Mouse (Mus musculus): ENCODE data around the gene Lce1b. TPM values are rescaled to one million over a fixed set of nuclear protein-coding genes. Genes with fewer than 3 reads are reported as not detected.
"Not testable (repeated sequence)": the region's sequence is repeated elsewhere in the genome, so short reads cannot be mapped to it uniquely, and the experiment has no call there.

Lce1b gene
- not detected for total RNA-seq (2021)
- long read RNA-seq, experiment 1: 0 reads
- long read RNA-seq, experiment 2: 0 reads

GRCm38 (mm10) chr3:92656826-92657225 lies at the start of gene Lce1b:
Gene Lce1b, minus strand, starts transcription at chr3:92656926.
- no peak for DNase-seq (ENCODE audit: extremely low spot score in 1 of 2, low spot score in 2 of 2)
- TF ChIP-seq CTCF (IDR thresholded peaks at IDR 0.05): no peak
- intact Hi-C loops (cut with DNase I): no loop called here
- H3K4me3 ChIP-seq: no peak within 1 kb of the TSS
- no peak within 1 kb of the TSS for H3K27ac ChIP-seq

GRCm38 (mm10) chr3:92694613-92695012 lies 37.9 kb upstream of the Lce1b start:
- no peak overlapping the region for H3K27ac ChIP-seq
- intact Hi-C loops (cut with DNase I): no loop called here
- no peak for TF ChIP-seq CTCF (IDR thresholded peaks at IDR 0.05)
- H3K4me3 ChIP-seq: no peak overlapping the region
- no peak for DNase-seq (ENCODE audit: extremely low spot score in 1 of 2, low spot score in 2 of 2)

GRCm38 (mm10) chr3:92691688-92692087 lies 35.0 kb upstream of the Lce1b start:
- DNase-seq (ENCODE audit: extremely low spot score in 1 of 2, low spot score in 2 of 2): no peak
- TF ChIP-seq CTCF (IDR thresholded peaks at IDR 0.05): no peak
- no peak overlapping the region for H3K27ac ChIP-seq
- intact Hi-C loops (cut with DNase I): no loop called here
- H3K4me3 ChIP-seq: no peak overlapping the region

- intact Hi-C loops (cut with DNase I); DNase-seq (ENCODE audit: extremely low spot score in 1 of 2, low spot score in 2 of 2); H3K4me3 ChIP-seq; H3K27ac ChIP-seq: not testable (repeated sequence)
These were observed 32.4 kb upstream of the Lce1b start for GRCm38 (mm10) chr3:92689154-92689553.

- Histone ChIP-seq H3K4me3 (no peak within 1 kb of the TSS), H3K27ac (no peak within 1 kb of the TSS)
- TF ChIP-seq CTCF (IDR thresholded peaks at IDR 0.05): no peak
- no peak for DNase-seq (ENCODE audit: extremely low spot score in 1 of 2, low spot score in 2 of 2)
- intact Hi-C loops (cut with DNase I): no loop called here
These were observed 30.4 kb upstream of the Lce1b start, which contains the start of gene Lce1d for GRCm38 (mm10) chr3:92687110-92687509. Gene Lce1d, minus strand, starts transcription at chr3:92687210.

GRCm38 (mm10) chr3:92678947-92679346 lies 22.2 kb upstream of the Lce1b start, which contains the start of gene Lce1c:
Gene Lce1c, plus strand, starts transcription at chr3:92679247.
- Histone ChIP-seq H3K4me3 (no peak within 1 kb of the TSS), H3K27ac (no peak within 1 kb of the TSS)
- TF ChIP-seq CTCF (IDR thresholded peaks at IDR 0.05): no peak
- DNase-seq (ENCODE audit: extremely low spot score in 1 of 2, low spot score in 2 of 2): no peak
- intact Hi-C loops (cut with DNase I): no loop called here

DNA sequence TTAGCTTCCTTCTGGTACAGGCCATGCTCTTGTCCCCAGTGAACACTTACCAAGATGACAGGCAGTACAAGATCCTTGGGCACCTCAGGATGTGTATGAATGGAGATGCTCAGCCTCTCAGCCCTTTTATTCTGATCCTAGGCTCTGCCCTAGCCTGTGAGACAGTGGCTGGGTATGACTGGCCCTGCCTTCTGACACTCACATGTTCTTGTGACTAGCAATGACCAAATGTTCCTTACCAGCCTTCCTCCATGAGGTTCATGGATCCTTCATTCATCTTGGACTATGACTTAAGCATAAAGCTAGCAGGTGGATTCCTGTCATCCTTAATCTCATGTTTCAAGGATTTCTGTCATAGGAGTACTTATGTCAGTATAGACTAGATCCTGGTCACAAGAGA lies 13.5 kb upstream of the Lce1b start, which contains the start of gene Lce1a2:
Gene Lce1a2 (minus strand): TSS at position 101 of the 400 bp plus-strand sequence.
- H3K27ac ChIP-seq: no peak within 1 kb of the TSS
- TF ChIP-seq CTCF (IDR thresholded peaks at IDR 0.05): no peak
- intact Hi-C loops (cut with DNase I): no loop called here
- no peak for DNase-seq (ENCODE audit: extremely low spot score in 1 of 2, low spot score in 2 of 2)
- H3K4me3 ChIP-seq: no peak within 1 kb of the TSS

- intact Hi-C loops (cut with DNase I): no loop called here
- no peak within 1 kb of the TSS for H3K27ac ChIP-seq
- TF ChIP-seq CTCF (IDR thresholded peaks at IDR 0.05): no peak
- H3K4me3 ChIP-seq: no peak within 1 kb of the TSS
- DNase-seq (ENCODE audit: extremely low spot score in 1 of 2, low spot score in 2 of 2): no peak
These were observed 8.5 kb downstream of the Lce1b start, which contains the start of gene Lce1a1 for GRCm38 (mm10) chr3:92648207-92648606. Gene Lce1a1, minus strand, starts transcription at chr3:92648307.

DNA sequence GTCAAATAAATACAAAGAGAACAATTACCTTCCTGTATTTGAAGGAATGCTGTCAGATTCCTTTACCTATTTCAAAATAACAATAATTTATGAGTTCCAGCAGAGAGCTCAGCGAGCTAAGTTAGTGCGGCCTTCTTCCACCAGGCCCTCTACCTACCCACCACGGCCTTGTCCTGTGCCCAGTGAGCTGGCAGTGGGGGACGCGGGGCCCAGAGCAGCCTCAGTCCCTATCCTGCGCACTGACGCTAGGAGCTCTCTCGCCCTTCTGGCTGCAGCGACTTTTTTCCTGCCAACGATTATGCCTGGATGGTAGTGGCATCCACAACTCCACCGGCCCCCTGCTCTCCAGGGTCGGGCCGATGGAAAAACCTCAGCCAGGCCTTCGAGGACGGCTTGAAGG lies 16.9 kb downstream of the Lce1b start:
- Histone ChIP-seq H3K4me3 (no peak overlapping the region), H3K27ac (no peak overlapping the region)
- intact Hi-C loops (cut with DNase I): no loop called here
- DNase-seq (ENCODE audit: extremely low spot score in 1 of 2, low spot score in 2 of 2): no peak
- no peak for TF ChIP-seq CTCF (IDR thresholded peaks at IDR 0.05)

- TF ChIP-seq CTCF (IDR thresholded peaks at IDR 0.05): no peak
- DNase-seq (ENCODE audit: extremely low spot score in 1 of 2, low spot score in 2 of 2): no peak
- intact Hi-C loops (cut with DNase I): no loop called here
- H3K4me3 ChIP-seq: no peak overlapping the region
- no peak overlapping the region for H3K27ac ChIP-seq
These were observed 18.1 kb downstream of the Lce1b start for GRCm38 (mm10) chr3:92638653-92638991.

DNA sequence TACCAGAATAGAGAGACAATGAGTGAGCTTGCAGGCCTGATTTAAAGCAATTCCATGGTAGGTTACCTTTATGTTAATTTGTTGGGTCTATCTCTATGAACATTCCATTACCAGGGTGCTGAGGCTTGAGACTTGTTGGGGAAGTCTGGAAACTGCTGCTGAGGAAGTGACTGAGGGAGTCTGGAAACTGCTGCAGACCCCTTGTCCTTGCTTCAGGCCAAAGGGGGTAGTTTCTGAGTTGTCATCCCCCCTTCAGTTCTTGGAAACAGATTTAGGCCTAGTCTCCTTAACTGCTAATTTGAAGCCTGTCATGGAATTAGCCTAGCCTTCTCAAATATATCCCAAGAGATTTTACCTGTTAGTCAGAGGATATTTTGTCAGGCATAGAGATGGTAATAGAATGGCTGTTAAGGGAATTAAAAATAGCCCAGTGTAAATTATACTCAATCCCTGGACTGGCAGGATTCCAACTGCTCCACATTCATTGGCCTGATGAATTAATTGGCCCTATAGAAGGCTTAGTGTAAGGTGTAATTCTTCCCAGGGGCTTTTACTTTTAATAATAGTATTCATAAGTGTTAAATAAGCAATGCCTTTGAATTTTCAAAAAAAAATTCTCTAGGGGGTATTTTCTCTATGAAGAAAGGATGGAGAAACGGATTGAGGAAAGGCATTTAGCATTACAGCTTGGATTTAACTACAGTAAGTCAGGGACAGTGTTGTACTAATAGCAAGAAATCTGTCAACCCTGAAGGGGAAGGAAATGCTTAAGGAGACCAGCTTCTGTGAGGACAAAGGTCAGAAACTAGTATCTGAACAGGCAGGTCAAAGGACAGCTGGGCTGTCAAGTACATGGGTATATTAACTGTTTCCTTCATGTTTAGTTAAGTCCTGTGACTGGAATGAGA lies 18.7 kb downstream of the Lce1b start:
- Histone ChIP-seq H3K27ac (no peak overlapping the region), H3K4me3 (no peak overlapping the region)
- no peak for TF ChIP-seq CTCF (IDR thresholded peaks at IDR 0.05)
- no peak for DNase-seq (ENCODE audit: extremely low spot score in 1 of 2, low spot score in 2 of 2)
- intact Hi-C loops (cut with DNase I): no loop called here

GRCm38 (mm10) chr3:92621560-92621959 lies 35.2 kb downstream of the Lce1b start, which contains the start of gene Lce6a:
Gene Lce6a, minus strand, starts transcription at chr3:92621660.
- no peak within 1 kb of the TSS for H3K27ac ChIP-seq
- intact Hi-C loops (cut with DNase I): no loop called here

More at GRCm38 (mm10) chr3:92621560-92621959, 35.2 kb downstream of the Lce1b start, which contains the start of gene Lce6a:
- no peak for DNase-seq (ENCODE audit: extremely low spot score in 1 of 2, low spot score in 2 of 2)
- no peak within 1 kb of the TSS for H3K4me3 ChIP-seq
- TF ChIP-seq CTCF (IDR thresholded peaks at IDR 0.05): no peak
